Mouse (Mus musculus): ENCODE measurements around the gene Zscan26.

GRCm38 (mm10) chr13:21415266-21415665, 38.3 kb downstream of the Zscan26 start:
- TF ChIP-seq MYC (IDR thresholded peaks at IDR 0.05; ENCODE audit: low read depth, low read length): peak; percentile 76
- no peak for TF ChIP-seq POLR2AphosphoS2 (IDR thresholded peaks at IDR 0.05; ENCODE audit: low read depth, low read length)
- TF ChIP-seq CTCF (conservative IDR thresholded peaks at IDR 0.05 in 1 of 2, IDR thresholded peaks at IDR 0.05 in 1 of 2; ENCODE audit: low read depth in 2 of 2, low read length in 2 of 2): no peak
- TF ChIP-seq ZNF384 (IDR thresholded peaks at IDR 0.05; ENCODE audit: low read depth, low read length): no peak
- TF ChIP-seq USF1 (IDR thresholded peaks at IDR 0.05; ENCODE audit: low read depth, low read length): no peak
- TF ChIP-seq ELF1 (IDR thresholded peaks at IDR 0.05; ENCODE audit: low read depth, low read length): no peak
- no peak for TF ChIP-seq MAFK (IDR thresholded peaks at IDR 0.05; ENCODE audit: insufficient replicate concordance, low read length)
- TF ChIP-seq CHD2 (IDR thresholded peaks at IDR 0.05; ENCODE audit: low read length): no peak
- TF ChIP-seq EP300 (IDR thresholded peaks at IDR 0.05; ENCODE audit: low read length): no peak; the same call in 1 of the 2 replicates
- TF ChIP-seq POLR2A (IDR thresholded peaks at IDR 0.05; ENCODE audit: low read depth, low read length): no peak
- TF ChIP-seq NELFE (IDR thresholded peaks at IDR 0.05; ENCODE audit: low read depth, low read length): no peak
- TF ChIP-seq ETS1 (conservative IDR thresholded peaks at IDR 0.05; ENCODE audit: low read depth, low read length): no peak
